Comparison of ENCODE assay signal across 8 mouse cellular contexts in the genomic region with DNA sequence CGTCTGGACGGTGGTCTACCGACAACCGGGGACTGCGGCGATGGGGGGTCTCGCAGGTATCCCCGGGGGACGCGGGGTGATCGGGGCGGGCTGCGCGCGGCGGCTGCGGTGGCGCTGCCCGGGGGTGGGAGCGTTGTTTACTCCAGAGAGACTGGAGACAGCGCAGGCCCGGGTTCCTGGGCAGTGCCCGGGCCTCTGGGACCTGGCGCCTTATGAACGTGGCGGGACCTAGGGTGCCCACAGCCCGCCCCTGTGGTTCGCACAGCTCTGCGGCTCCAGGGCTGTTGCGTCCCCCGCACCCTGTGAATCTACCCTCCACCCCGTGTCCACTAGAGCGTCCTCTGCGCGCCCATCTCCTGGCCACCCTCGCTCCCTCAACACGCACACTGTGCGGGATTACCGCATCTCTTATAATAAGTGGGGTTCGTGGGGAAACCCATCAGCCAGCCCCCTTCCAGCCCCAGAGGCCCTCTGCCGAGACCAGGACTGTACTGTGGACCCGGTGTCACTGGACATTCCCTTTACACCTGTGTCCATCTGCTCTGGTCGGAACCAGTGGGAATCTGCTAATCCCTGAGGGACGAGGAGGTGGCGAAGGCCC. TPM values are rescaled to one million over a fixed set of nuclear protein-coding genes. Genes with fewer than 3 reads are reported as not detected.
A peak's percentile ranks its signal among the peaks of the same experiment; 100 is the strongest.
DNase-seq lines count a peak whose midpoint lies in the region; ATAC-seq and TF ChIP-seq lines count a peak whose summit lies in the region.

No protein-coding gene starts in this region.

- H3K4me1 ChIP-seq in embryonic fibroblast, embryonic 13.5 days (ENCODE audit: control insufficient read depth, insufficient read depth, low read length) = peaks cover 6% of the 10 kb centered on the region
- H3K4me1 ChIP-seq in limb, embryonic 11.5 days (ENCODE audit: control insufficient read depth, insufficient read depth, low read length) = peaks cover 18% of the 10 kb centered on the region
- H3K4me1 ChIP-seq in neural tube, embryonic 12.5 days = peaks cover 11% of the 10 kb centered on the region

- H3K4me2 ChIP-seq in limb, embryonic 11.5 days (ENCODE audit: low read depth, severe bottlenecking) = peak overlapping the region; percentile 89
- H3K4me2 ChIP-seq in neural tube, embryonic 12.5 days (replicated peaks) = peak overlapping the region; percentile 87

- intact Hi-C loops in gastrocnemius, postnatal 14 days (cut with DNase I; ENCODE audit: low total_unique reads) = no loop called here

- 8% methylated on average over 43 of the region's 45 CpGs for WGBS in limb, embryonic 11.5 days
- WGBS in neural tube, embryonic 12.5 days = 6% methylated on average over 45 of the region's 45 CpGs

- no peaks in the 10 kb centered on the region for H3K36me3 ChIP-seq in limb, embryonic 11.5 days (ENCODE audit: control insufficient read depth, insufficient read depth, low read length)
- H3K36me3 ChIP-seq in neural tube, embryonic 12.5 days = peaks cover 2% of the 10 kb centered on the region; the same call in 1 of the 2 replicates

- H3K27me3 ChIP-seq in limb, embryonic 11.5 days (ENCODE audit: control insufficient read depth, insufficient read depth, low read length) = no peaks in the 10 kb centered on the region
- 0 out of 2 replicates have a peak, but pooled peaks cover 18% of the 10 kb centered on the region for H3K27me3 ChIP-seq in neural tube, embryonic 12.5 days (replicated peaks)

- peak; percentile 50 for DNase-seq in kidney, adult 11 months
- DNase-seq in kidney, adult 18-20 months = no peak
- peak; percentile 59 for DNase-seq in Muller cell, postnatal 12 days (ENCODE audit: inconsistent ontology term)
- no peak for DNase-seq in limb, embryonic 11.5 days (ENCODE audit: low spot score)
- no peak for DNase-seq in gastrocnemius, postnatal 14 days
- DNase-seq in natural killer cell, adult 2 months (ENCODE audit: low spot score in 2 of 2) = no peak

- peak overlapping the region; percentile 80 for H3K9ac ChIP-seq in limb, embryonic 11.5 days (ENCODE audit: low read length)
- H3K9ac ChIP-seq in neural tube, embryonic 12.5 days = peak overlapping the region; percentile 84

- 0 out of 2 replicates have a peak, but pooled peaks have one; percentile 4 for ATAC-seq in limb, embryonic 11.5 days (ENCODE audit: insufficient number of reproducible peaks, low FRiP score, low TSS enrichment, low read depth)
- peak; percentile 59 for ATAC-seq in neural tube, embryonic 12.5 days (ENCODE audit: low FRiP score, low read depth)

- no peak for TF ChIP-seq POLR2A in embryonic fibroblast, embryonic 13.5 days (IDR thresholded peaks at IDR 0.05; ENCODE audit: low read depth, low read length)

- peak overlapping the region; percentile 78 for H3K4me3 ChIP-seq in embryonic fibroblast, embryonic 13.5 days (ENCODE audit: insufficient read depth, low read length)
- peak overlapping the region; percentile 74 for H3K4me3 ChIP-seq in limb, embryonic 11.5 days (ENCODE audit: low read depth, low read length)
- H3K4me3 ChIP-seq in neural tube, embryonic 12.5 days = peak overlapping the region; percentile 74

- no peaks in the 10 kb centered on the region for H3K9me3 ChIP-seq in limb, embryonic 11.5 days (ENCODE audit: control insufficient read depth, low read length)
- H3K9me3 ChIP-seq in neural tube, embryonic 12.5 days = no peaks in the 10 kb centered on the region

- H3K27ac ChIP-seq in embryonic fibroblast, embryonic 13.5 days (ENCODE audit: insufficient read depth, low read length) = peak overlapping the region; percentile 5; the same call in 1 of the 2 replicates
- no peak overlapping the region for H3K27ac ChIP-seq in limb, embryonic 11.5 days (replicated peaks; ENCODE audit: low read depth, low read length)
- no peak overlapping the region for H3K27ac ChIP-seq in neural tube, embryonic 12.5 days

- TF ChIP-seq CTCF in embryonic fibroblast, embryonic 13.5 days (IDR thresholded peaks at IDR 0.05; ENCODE audit: borderline replicate concordance, insufficient read depth, low read length) = no peak

RNA-seq across cellular contexts. Expression of a gene that starts 6.3 kb away (rescaled TPM):
- polyA plus RNA-seq in embryonic fibroblast, embryonic 13.5 days (2011; ENCODE audit: insufficient read length, low read depth, missing spikeins) = 136 and 167 TPM in 2 replicates
- polyA plus RNA-seq in limb, embryonic 11.5 days (2014; fragmentation: Nextera tagmentation; extraction: Ambion mirVana) = 20.0 and 24.8 TPM in 2 replicates
- polyA plus RNA-seq in neural tube, embryonic 12.5 days (2016; fragmentation: Nextera tagmentation; extraction: Ambion mirVana) = 41.4 and 44.9 TPM in 2 replicates
- 10 to 100 TPM; 39.9 to 40.3 TPM for total RNA-seq in gastrocnemius, postnatal 14 days (2021)

RNA-seq across cellular contexts. Expression of a gene that starts 16.9 kb away (rescaled TPM):
- polyA plus RNA-seq in embryonic fibroblast, embryonic 13.5 days (2011; ENCODE audit: insufficient read length, low read depth, missing spikeins) = 6.6 and 10.8 TPM in 2 replicates
- 3.4 and 3.9 TPM in 2 replicates for polyA plus RNA-seq in limb, embryonic 11.5 days (2014; fragmentation: Nextera tagmentation; extraction: Ambion mirVana)
- polyA plus RNA-seq in neural tube, embryonic 12.5 days (2016; fragmentation: Nextera tagmentation; extraction: Ambion mirVana) = 10.8 and 11.9 TPM in 2 replicates
- 1 to 10 TPM; 6.2 to 9.7 TPM for total RNA-seq in gastrocnemius, postnatal 14 days (2021)

RNA-seq across cellular contexts. Expression of a gene that starts 53.5 kb away (rescaled TPM):
- polyA plus RNA-seq in embryonic fibroblast, embryonic 13.5 days (2011; ENCODE audit: insufficient read length, low read depth, missing spikeins) = not detected in 2 replicates
- 0.25 TPM in 1 of 2 replicates, not detected in the other for polyA plus RNA-seq in limb, embryonic 11.5 days (2014; fragmentation: Nextera tagmentation; extraction: Ambion mirVana)
- 0.23 and 0.45 TPM in 2 replicates for polyA plus RNA-seq in neural tube, embryonic 12.5 days (2016; fragmentation: Nextera tagmentation; extraction: Ambion mirVana)
- total RNA-seq in gastrocnemius, postnatal 14 days (2021) = under 1 TPM; 0.49 to 0.60 TPM

RNA-seq across cellular contexts. Expression of a gene that starts 59.6 kb away (rescaled TPM):
- 51.8 and 60.1 TPM in 2 replicates for polyA plus RNA-seq in embryonic fibroblast, embryonic 13.5 days (2011; ENCODE audit: insufficient read length, low read depth, missing spikeins)
- 25.4 and 26.8 TPM in 2 replicates for polyA plus RNA-seq in limb, embryonic 11.5 days (2014; fragmentation: Nextera tagmentation; extraction: Ambion mirVana)
- polyA plus RNA-seq in neural tube, embryonic 12.5 days (2016; fragmentation: Nextera tagmentation; extraction: Ambion mirVana) = 28.9 and 29.7 TPM in 2 replicates
- total RNA-seq in gastrocnemius, postnatal 14 days (2021) = 10 to 100 TPM; 18.2 to 23.3 TPM

Comparison
In these comparisons a context has a peak if more than half of its experiments do, and no peak if none do; other contexts are left out.
1. DNase-seq: peak in kidney, adult 11 months (single experiment) and Muller cell, postnatal 12 days (single experiment); none in kidney, adult 18-20 months (single experiment), limb, embryonic 11.5 days (single experiment), gastrocnemius, postnatal 14 days (single experiment) and natural killer cell, adult 2 months (0 of 2).
2. Peak in every context shown above with its lines, with median percentiles within 50 percentile points of each other: H3K4me3 ChIP-seq.